Mouse (Mus musculus) brain, embryonic 14.5 days (tissue): Measurements from ENCODE around the gene Hoxa11.

Experiments used
- CTCF ChIP-seq: fragments of 200-500 bp; IDR thresholded peaks from 2 replicates; pipeline ENCODE4 v1.5.1; 2012; ENCODE audit warnings: inconsistent platforms, mild to moderate bottlenecking, moderate library complexity, borderline replicate concordance; ENCODE audit not compliant: insufficient read depth, insufficient read length; ENCODE audit errors: extremely low read depth
- POLR2A ChIP-seq: fragments of 200-500 bp; IDR thresholded peaks from 2 replicates; pipeline ENCODE4 v1.6.1; 2012; ENCODE audit warnings: mild to moderate bottlenecking, inconsistent platforms, borderline replicate concordance; ENCODE audit not compliant: poor library complexity, insufficient read depth, insufficient read length, severe bottlenecking; ENCODE audit errors: extremely low read depth

- TF ChIP-seq CTCF (no peak), POLR2A (no peak)
Observed at GRCm38 (mm10) chr6:52247766-52248637, 2.4 kb upstream of the Hoxa11 start.
